Mouse (Mus musculus): Measurements from ENCODE around the gene Nudt4. TPM values are rescaled to one million over a fixed set of nuclear protein-coding genes. Genes with fewer than 3 reads are reported as not detected.

The Nudt4 gene
- polyA plus RNA-seq, 1 experiment from 2014 or later, result 82.2 TPM

Small RNA genes within 50 kb of the gene (microRNA-seq; reads per million reads assigned to microRNA genes)
- 12.4 reads per million, percentile 31 among the genes with 10 or more reads in this experiment for gene Mir3058 (ENCODE audit: borderline number of aligned reads)

Other genes starting within 250 kb of the Nudt4 start
- gene Cradd, start 240.0 kb downstream of the Nudt4 start, polyA plus RNA-seq (2015; fragmentation: Nextera tagmentation; extraction: Ambion mirVana), result 9.2 and 11.1 TPM in 2 replicates
- gene Socs2, start 147.0 kb downstream of the Nudt4 start, polyA plus RNA-seq (2015; fragmentation: Nextera tagmentation; extraction: Ambion mirVana), result 64.9 and 74.6 TPM in 2 replicates
- 258 and 260 TPM in 2 replicates for gene Mrpl42, start 62.2 kb downstream of the Nudt4 start, polyA plus RNA-seq (2015; fragmentation: Nextera tagmentation; extraction: Ambion mirVana)
- 292 and 300 TPM in 2 replicates for gene Ube2n, start 49.0 kb downstream of the Nudt4 start, polyA plus RNA-seq (2015; fragmentation: Nextera tagmentation; extraction: Ambion mirVana)
- 0.51 TPM in 1 of 2 replicates, not detected in the other for gene Anapc15-ps, start 109.3 kb upstream of the Nudt4 start, polyA plus RNA-seq (2015; fragmentation: Nextera tagmentation; extraction: Ambion mirVana)

Data from embryonic facial prominence, embryonic 15.5 days (tissue).